Mouse (Mus musculus) frontal cortex, postnatal 25 days (tissue): Measurements from ENCODE around the gene Cyb561.

Experiments used
- DNase-seq, 2 experiments: peaks; one replicate each; pipeline ENCODE4 v3.0.0; 2022; ENCODE audit warnings: low spot score in 2 of 2

The Cyb561 gene

DNA sequence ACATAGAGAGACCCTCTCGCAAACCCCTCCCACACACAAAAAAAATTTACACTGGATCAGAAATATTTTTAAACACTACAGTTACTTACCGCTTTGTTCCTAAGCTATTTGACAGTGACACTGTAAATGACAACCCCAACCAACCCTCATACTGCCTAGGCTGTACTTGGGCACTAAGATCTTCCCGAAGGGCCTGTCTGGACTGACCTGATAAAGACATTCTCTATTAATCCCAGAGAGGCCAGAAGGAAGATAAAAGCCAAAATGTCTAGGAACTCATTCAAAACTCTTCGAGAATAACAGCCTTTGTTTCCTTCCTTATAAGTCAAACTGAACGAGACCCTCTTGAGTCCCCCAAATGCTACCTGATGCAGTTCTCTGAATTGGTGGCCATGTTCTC, 31.9 kb downstream of the Cyb561 start:
- no peak for DNase-seq

DNA sequence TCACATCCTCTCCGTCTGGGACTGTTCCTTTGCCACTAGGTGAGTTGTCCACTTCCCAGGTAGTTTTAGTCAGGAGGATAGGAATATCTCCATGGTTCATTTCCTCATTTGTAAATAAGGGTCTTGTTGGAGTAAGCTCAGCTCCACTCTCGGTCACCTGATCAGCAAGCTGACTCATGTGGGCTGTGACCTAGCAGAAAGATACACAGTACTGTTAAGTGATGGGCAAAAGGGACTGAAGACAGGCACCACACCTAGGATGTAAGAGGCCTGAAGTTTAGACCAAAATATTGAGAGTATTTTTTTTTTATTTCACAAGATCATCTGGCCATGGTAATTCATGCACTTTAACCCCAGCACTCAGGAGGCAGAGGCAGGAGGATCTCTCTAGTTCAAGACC, 32.3 kb downstream of the Cyb561 start:
- DNase-seq = no peak

DNA sequence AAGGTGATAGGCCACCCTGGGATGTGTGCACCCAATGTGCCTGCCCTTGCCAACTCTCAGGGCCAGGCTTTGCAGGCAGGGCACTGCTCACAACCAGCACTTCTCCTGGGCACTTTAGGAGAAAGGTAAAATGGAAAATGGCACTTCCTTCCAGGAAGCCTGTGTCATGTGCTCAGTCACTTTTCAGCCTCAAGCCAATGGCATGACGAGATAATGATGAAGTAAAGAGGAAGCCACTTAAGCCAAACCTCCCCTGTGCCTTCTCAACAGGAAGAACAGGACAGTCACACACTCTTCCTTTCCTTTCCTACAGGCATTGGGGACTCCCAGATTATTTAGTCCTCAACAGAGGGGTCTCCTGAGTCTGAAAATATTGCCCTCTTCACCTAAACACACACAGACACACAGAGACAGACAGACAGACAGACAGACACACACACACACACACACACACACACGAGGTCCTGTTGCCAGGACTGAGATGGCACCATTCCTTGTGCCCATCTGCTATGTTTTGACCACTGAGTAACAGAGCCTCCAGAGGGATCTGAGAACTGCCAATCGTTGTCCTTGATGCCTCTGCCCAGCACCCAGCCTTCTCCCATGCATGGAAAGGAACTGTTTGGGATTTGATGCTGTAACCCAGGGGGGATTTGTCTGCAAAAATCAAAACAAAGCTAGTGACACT, 32.9 kb downstream of the Cyb561 start:
- peak in 1 of 2 experiments; percentile 4 for DNase-seq

DNA sequence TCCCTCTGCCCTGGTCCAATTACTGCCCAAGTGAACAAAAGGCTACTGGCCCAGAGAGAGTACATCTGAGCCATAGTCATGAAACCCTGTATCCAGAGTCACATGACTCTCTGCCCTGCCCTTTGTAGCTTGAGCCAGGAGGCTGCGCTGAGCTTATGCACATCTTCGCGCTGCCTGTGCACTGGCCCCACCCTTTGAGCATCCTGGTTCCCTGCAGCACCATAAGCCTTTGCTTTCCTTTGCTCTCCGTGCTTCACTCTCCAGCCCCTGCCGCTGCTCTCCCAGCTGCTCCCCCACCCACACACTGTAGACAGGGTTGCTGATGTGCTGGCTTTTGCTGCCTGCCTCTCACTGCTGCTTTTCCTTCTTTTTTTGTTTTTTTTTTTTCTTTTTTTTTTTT, 39.6 kb downstream of the Cyb561 start:
- no peak for DNase-seq

DNA sequence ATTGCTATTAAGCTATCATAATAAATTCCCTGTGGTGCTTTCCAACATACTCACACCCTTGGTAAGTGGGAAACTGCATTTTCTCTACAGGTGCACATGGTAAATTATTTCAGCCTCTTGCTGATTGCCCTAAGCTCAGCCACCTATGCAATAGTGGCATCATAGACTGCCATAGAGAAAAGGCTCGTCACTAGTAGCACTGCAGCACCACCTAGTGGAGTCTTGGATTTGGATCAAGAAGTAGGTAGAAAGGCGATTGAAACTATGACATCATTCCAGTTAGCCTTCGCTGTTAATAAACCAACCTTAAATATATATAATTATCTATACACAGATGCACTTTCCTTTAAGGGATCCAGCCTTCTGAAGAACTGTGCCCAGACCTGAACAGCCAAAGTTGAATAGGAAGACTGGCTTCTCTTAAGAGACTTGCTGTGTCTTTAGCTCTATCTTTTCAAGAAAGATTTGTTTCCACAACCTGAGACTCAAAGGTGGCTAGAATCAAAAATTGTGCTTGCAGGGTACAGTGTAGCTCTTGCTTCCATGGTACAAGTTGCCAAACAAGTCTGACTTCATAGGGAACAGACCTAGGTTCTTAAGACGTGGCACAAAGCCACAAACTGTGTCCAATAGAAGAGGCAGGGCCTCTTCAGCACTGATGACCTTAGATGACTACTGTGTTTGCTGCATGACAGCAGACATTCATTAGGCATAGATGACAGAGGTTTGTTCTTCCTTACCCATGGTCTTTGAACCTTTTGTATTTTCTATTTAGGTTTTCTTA, 41.4 kb downstream of the Cyb561 start:
- peak; percentile 49 to 62 for DNase-seq

DNA sequence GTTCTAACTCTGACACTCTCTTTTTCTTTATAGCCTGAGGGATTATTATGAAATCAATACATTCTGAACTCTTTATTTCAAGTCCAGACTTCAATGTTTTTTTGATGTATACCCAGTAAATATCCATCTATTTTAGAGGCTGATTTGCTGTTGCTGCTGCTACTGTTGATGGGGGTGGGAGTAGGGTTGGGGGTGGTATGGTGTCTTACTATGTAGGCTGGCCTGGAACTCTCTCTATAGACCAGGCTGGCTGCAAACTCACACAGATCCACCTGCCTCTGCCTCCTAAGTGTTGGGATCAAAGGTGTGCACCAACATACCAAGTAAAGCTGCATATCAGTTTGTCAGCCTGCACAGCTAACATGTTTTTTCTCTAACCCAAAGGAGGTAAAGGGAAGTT, 42.0 kb downstream of the Cyb561 start:
- DNase-seq = no peak

DNA sequence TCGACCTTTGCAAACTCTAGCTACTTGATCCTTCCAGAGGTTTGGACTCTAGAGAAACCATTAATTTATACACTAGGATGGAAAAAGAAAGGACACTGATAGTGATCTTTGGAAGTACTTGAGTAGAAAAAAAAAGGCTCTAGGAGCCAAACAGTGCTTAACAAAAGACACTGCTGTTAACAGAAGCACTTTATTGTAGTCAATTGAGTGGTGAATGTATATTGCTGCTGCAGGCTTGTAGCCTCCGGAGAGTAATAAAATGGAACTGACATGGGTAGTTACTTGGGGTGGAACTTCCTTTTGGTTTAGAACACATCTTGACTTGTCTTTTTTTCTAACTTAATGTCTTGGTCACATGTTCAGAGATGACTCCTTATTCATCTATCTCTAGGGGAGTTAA, 43.5 kb downstream of the Cyb561 start:
- no peak for DNase-seq

DNA sequence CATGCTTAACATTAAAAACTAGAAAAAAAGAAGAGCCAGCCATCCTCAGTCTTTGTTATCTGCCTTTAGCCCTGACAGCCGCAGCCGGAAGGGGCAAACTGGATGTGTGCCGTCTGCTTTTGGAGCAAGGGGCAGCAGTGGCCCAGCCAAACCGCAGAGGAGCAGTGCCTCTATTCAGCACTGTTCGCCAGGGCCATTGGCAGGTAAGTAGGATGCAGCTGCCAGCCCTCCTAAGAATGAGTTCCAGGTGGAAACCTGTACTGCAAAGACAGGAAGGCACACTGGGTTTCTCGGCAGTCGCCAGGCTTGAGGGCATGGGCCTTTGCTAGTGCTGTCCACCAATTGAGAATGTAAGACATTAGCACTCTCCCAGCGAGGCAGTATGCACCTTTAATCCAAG, 44.2 kb downstream of the Cyb561 start:
- no peak for DNase-seq

DNA sequence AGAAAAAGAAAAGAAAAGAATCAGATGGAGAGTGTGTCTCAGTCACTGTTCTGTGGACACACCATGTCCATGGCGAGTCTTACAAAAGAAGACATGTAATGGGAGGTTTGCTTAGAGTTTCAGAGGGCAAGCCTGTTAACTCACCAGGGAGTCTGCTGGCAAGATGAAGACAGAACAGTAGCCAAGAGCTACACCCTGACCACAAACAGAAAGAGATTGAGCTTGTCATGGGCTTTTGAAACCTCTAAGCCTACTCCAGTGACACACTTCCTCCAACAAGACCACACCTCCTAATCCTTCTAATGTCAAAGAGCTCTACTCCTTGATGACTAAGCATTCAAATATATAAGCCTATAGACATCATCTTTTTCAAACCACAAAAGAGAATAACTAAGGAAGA, 45.8 kb downstream of the Cyb561 start:
- no peak for DNase-seq

DNA sequence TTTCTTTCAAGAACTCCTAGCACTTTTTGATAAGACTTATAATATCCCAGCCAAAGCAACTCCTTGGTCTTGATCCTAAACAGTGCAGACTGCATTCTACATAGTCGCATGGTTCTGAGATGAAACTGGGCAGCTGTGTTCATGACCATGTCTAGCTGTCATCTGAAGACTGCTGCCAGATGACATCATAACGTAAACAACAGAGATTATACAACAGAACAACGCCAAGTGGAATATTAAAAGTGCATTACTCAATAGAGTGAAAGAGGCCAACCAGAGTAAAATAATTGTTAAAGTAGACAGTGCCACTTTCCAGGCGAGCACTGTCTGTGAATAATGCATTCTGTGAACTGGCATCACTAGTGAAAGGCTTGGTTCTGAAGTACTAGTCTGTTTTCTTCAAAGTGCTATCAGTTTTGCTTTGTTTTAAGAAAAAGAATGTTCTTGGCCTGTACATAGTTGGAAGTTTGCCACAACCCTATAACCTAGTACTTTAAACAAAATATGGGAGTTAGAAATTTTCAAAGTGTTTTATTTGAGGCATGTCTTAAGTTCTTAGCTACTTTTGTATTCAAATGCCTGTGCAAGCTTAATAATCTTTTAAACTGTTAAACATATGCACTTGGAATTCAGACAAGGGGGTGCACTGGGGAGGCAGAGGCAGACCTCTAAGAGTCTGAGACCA, 47.5 kb downstream of the Cyb561 start:
- no peak for DNase-seq

DNA sequence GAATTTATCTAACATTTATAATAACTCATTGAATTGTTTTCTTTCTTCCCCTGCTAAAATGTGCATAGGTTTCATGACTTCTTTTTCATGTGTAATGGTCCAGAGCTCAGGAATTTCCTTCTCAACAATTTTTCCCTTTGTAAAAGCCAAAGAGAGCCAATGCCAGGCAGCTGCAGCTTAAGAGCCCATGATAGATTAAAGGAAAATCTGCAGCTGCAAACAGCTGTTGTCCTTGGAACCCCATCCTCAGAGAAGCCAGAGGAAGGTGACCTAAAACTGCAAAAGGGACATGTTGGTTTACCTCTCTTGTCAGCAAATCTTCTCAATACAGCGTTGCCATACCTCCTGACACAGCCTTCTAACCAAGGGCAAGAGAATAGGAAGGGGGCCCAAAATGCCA, 50.2 kb downstream of the Cyb561 start:
- DNase-seq = no peak

DNA sequence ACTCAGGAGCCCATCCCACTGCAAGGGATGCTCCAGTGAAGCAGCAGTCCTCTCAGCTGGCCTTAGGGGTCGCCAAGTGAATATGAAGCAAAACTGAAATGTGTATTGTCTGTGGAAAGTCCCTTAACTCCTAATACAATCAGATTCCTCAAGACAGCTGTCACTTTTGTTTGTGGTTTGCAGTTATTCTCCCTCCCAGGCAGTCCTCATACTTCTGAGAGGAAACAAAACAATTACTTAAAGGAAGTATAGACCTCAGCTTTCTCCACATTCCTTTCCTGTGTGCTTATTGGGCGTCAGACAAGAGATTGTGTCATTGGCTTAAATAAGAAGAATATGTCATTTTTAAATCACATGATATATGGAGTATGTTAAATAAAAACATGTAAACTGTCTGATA, 51.6 kb downstream of the Cyb561 start:
- DNase-seq = no peak

DNA sequence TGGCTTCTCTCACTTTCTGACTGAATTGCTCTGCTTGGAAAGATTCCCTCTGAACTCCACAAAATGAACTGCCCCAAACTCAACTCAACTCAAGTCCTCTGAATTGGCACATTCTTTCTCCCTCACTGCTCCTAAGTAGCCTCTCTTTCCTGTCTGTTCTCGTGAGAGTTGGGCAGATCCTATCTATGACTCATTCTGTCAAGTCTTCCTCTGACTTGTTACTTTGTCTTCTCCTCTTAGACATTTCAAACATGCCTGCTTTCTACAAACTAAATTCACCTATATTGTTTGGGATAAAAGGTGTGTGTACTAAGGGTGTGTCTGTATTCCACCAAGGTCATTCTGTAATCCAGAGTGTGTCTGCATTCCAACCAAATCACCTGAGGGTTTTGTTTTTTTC, 54.0 kb downstream of the Cyb561 start:
- DNase-seq = no peak

DNA sequence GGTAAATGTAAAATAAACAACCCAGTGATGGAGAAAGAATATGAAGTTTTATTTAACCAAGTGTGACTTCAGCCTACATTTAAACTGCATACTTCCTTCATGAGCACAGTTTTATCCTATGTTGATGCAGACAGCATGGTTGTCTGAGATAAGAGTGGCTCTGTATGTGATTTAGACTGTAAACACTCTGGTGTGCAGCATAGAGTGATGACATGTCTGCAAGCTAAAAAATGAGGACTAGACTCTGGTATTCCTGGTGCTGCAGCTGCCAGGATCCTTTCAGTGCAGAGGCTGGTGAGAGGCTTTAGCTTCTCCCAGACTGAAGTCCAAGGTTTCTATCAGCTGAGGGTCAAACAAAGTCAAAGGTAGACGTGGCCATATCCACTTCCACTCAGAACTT, 65.9 kb downstream of the Cyb561 start:
- no peak for DNase-seq

DNA sequence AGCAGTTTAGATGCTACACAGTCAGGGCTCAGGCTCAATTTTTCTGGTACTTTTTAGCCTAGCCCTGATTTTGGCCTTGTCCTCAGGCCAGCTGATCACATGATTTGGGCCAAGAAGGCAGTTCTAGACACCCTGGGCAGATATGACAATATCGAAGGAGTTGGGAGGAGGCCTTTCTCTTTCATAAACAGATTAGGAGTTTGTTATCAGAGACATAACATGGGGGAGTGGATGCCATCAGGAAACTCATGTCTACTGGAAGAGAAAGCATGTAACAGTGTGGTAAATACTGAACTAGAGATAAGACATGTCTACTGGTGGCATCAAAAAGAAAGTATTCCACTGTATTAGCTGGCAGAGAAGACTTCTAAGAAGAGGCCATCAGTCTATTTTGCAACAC, 67.6 kb downstream of the Cyb561 start:
- no peak for DNase-seq
